Mouse (Mus musculus) 3T3-L1 (cell line): ENCODE results near the gene Thap4.
"Not testable (repeated sequence)": the region's sequence is repeated elsewhere in the genome, so short reads cannot be mapped to it uniquely, and the experiment has no call there.

Experiments
- DNase-seq: peaks from one replicate; pipeline ENCODE4 v3.0.0-alpha.2; 2015; ENCODE audit warnings: low read depth, low spot score

The Thap4 gene

GRCm38 (mm10) chr1:93691786-93692357 lies 62.8 kb downstream of the Thap4 start:
- DNase-seq = peak; percentile 47

DNA sequence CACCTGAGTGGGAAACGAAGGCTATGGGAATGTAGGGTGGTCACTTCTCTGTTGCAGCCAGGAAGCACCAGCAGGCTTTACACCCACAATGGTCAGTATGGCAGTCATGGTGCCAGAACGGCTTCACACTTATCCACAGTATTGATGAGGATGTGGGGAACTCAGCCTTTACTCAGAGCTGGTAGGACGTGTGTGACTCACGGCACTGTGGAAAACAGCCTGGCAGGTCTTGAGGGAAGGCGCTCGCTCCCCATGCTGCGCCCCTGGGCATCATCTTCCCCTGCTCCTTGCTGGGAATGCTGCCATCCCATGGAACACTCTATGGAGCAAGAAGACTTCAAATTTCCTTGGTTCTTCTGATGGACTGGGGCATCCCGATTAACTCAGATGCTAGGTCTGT lies 63.6 kb downstream of the Thap4 start:
- no peak for DNase-seq

DNA sequence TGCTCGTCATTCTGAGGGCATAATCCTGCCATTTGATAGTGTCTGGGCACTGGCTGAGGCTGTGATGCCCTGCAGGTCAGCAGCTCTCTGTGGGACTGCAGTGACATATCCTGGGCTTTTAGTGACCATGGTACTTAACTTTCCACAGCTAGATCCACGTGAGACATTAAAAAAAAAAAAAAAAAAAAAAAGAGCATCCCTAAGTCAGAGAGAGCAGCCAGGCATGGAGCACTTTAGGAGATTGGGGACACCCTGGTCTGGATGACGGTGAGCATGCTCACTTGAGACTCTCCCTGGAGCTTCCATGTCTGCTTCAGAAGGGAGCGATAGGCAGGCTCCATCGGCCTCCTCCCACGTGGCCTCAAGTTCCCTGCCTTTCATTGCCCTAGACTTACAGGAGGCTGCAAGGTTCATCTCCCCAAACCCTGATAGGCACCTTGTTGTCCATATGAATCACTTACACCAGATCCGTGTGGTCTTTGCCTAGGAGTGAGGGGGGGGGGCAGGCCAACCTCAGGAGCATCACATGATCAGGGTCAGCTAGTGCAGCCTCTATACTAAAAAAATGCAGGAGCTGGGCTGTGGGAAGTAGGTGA lies 64.7 kb downstream of the Thap4 start:
- DNase-seq = no peak

GRCm38 (mm10) chr1:93688154-93688553 lies 66.5 kb downstream of the Thap4 start:
- no peak for DNase-seq

DNA sequence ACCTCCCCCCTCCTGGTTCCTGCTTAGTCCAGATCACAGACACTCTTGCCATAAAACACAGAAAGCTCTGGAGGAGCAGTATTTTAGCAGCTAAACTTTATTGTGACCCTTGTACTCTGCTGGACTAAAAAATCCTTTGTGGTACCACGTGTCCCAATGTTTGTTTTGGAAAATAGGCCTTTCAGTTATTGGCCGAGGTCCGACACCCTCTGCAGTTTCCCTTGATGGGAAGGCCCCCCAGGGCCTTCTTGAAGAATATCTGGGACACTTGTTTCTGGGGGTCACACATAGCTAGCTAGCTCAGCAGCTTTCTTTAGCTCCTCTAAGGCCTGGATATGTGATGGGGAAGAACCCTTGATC lies 67.7 kb downstream of the Thap4 start:
- DNase-seq = no peak

DNA sequence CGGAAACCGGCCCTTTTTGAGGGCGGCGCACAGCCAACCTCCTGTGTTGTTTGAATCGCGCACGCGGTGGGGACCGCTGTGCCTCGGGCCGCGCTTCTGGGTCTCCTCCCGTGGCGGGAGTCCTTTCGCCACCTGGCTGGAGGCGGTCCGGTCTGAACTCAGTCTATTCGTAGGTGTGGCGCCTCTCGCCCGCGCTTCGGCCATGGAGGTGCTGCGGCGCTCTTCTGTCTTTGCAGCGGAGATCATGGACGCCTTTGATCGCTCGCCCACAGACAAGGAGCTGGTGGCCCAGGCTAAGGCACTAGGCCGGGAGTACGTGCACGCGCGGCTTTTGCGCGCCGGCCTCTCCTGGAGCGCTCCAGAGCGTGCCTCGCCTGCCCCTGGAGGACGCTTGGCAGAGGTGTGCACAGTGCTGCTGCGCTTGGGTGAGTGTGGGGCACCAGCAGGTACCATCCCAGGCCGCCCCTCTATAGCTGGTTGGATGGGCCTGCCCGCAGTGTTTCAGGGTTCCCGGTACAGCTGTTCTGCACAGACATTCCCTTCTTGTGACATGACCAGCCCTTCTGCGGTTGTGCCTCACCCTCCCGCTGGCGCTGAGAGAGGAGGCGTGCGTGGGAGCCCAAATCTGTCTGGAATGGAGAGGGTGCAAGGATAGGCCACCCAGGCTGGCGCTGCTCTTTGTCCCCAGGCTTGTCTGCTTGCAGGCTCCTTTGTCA lies 68.3 kb downstream of the Thap4 start:
- DNase-seq = no peak

DNA sequence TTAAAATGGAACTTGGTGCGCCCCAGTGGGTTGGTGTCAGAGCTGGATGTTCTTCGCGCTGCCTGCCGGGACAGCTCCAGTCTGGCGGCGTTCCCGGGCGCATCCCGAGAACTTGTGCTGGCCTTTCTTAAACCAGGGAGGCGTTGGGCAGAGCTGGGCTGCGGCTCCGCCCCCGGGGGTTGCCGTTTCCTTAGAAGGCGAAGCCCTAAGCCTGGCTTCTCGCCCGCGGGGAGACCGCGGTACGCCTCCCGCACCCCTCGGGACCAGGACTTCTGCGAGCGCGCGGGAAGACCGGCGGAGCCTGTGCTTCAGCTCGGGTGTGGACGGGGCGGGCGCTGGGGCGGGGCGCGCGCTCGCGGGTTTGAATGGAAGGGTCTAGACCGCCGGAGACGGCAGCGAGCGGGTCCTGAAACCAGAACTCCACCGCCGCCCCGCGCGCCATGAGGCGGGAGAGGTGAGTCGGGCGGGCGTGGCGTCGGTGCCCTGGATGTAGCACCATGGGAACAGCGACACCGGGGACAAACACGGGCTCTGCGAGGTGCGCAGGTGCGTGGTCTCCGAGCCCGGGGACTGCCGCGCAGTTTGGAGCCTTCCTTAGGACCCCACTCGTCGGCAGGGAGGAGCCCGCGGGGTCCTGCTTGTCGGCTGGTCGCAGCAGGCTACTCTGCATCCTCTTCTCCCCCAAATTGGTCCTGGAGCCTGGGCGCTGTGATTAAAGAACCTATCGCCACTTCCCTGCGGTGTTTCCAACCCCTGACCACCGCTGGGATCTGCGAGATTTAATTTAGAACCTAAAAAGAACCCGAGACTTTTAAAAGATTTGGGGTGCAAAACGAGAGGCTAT lies 69.0 kb downstream of the Thap4 start, which contains the start of gene Bok:
TSS of gene Bok (plus strand) at position 260 of the 844 bp plus-strand sequence.
- DNase-seq = peak; percentile 88

- peak; percentile 92 for DNase-seq
Observed at GRCm38 (mm10) chr1:93679889-93680568, 74.6 kb downstream of the Thap4 start.

DNA sequence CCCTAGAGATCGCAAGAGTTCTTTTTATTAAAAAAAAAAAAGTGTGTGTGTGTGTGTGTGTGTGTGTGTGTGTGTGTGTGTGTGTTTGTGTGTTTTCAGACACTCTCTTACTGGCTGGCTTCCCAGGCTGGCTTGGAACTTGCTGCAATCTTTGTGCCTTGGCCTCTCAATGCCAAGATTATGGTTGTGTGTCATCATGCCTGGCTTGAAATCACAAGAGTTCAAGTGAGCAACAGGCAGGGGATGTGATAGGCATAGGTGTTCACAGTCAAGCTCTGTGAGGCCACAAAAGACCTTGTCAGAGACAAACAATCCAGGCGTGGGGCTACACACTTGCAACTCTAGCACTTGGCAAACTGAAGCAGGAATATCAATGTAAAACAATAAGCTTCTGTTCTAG lies 76.3 kb downstream of the Thap4 start:
- DNase-seq = peak; percentile 94

GRCm38 (mm10) chr1:93672682-93673081 lies 82.0 kb downstream of the Thap4 start:
- no peak for DNase-seq

DNA sequence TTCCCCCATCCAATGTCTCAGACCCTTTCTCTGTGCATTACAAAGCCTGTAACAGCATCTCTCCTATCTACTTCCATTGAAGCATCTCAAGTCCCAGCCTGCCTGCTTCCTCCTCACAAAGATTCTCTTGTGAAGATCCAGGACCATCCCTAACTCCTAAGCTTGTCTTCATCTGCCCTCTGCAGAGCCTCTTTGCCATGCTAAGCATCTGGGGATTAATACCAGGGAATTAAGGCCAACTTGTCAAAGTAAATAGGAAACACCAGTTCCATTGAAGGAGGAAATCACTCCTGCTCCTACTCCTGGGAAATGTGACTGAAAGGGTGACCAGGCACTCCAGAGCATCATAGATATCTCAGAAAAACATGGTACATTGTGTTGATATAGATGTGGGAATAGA lies 84.7 kb downstream of the Thap4 start:
- DNase-seq = no peak

GRCm38 (mm10) chr1:93668791-93669548 lies 85.7 kb downstream of the Thap4 start:
- DNase-seq = peak; percentile 29

DNA sequence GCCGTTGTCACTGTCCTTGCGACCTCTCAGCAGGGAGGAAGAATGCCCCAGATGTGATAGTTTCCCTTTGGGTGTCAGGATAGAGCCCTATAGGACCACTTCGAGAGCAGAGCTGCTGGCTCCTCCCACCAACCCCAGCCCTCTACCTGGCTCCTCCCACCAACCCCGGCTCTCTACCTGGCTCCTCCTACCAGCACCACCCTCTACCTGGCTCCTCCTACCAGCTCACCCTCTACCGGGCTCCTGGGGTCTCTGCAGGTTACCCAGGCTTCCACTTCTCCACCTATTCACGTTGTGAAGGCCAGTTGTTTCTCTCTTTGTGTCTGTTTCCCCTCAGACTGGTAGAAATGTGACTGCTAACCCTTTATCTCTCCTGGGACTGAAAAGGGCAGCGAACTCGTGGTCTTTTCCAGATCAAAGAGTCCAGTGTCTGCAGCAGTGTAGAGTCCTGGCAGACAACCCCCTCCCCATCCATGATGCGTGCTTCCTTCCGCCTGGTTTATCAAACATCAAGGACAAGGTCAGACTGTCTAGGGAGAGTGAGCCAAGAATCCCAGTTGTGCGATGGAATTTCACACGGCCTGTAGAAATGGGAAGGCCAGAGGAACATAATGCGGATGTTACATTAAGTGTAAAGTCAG lies 86.8 kb downstream of the Thap4 start:
- DNase-seq = no peak

DNA sequence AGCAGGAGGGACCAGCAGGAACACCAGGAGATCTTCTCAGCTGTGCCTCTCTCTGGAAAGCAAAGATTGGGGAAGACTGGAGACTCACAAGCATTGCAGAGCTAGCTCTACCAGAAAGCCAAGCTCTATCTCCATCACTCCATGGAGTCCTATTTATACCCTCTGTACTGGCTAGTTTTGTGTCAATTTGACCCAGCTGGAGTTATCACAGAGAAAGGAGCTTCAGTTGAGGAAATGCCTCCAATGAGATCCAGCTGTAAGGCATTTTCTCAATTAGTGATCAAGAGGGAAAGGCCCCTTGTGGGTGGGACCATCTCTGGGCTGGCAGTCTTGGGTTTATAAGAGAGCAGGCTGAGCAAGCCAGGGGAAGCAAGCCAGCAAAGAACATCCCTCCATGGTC lies 96.1 kb downstream of the Thap4 start, which contains the start of gene Stk25:
TSS of gene Stk25 (minus strand) at position 101 of the 400 bp plus-strand sequence.
- not testable (repeated sequence) for DNase-seq

GRCm38 (mm10) chr1:93657025-93657360 lies 97.7 kb downstream of the Thap4 start:
- DNase-seq = no peak

GRCm38 (mm10) chr1:93656325-93657024 lies 98.2 kb downstream of the Thap4 start:
- peak; percentile 59 for DNase-seq

DNA sequence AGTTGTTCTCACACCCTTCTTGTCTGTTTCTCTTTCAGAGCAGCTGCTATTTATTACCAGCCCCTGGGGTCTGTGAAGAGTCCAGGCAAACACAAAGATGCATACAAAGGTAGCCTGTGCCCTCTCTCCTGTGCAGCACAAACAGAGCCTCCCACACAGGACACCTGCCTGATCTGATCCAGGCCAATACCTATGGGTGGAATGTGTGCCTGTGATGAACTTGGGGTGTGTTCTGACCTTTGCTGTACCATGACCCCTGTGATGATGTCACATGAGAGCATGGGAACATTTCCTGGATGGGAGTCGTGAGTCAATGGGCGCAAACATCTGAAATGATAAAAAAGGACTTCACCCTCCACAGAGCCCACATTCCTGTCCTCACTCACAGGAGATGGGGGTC lies 99.9 kb downstream of the Thap4 start:
- DNase-seq = no peak

- DNase-seq = no peak
Observed at GRCm38 (mm10) chr1:93654275-93654674, 100.4 kb downstream of the Thap4 start.
